Mouse (Mus musculus): ENCODE measurements at regions not wholly inside any gene's neighbourhood (a gene's known extent, or its start where the extent isn't known, plus 50 kb on each side); places are given as distances from the start of the nearest gene placed in this dataset.

DNA sequence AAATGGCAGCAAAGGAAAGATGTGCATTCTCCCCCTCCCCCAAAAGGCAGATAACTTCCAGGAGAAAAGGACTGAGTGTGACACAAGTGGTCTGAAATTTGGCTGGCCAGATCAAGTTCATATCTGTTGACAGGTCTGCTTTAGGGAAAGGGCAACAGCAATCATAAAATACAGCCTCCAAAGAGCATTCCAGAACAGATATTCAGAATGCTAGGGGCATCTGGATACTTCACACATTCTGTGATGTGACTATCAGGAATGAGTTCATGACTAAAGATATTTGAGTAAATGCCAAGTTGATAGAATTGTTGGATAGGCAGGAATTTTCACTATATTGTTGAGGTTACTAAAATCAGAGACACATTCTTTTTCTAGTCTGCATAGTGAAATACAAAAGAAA is 208.2 kb downstream of the Inhba start:
- Histone ChIP-seq H3K27me3 (ENCODE audit: control insufficient read depth, insufficient read depth, low read length) (no peaks in the 10 kb centered on the region), H3K36me3 (replicated peaks; ENCODE audit: control insufficient read depth, insufficient read depth) (no peaks in the 10 kb centered on the region), H3K27ac (no peak overlapping the region), H3K4me3 (replicated peaks; ENCODE audit: low read length) (no peak overlapping the region), H3K9me3 (ENCODE audit: control insufficient read depth, low read length) (no peaks in the 10 kb centered on the region), H3K9ac (no peak overlapping the region), H3K4me1 (replicated peaks; ENCODE audit: control insufficient read depth, insufficient read depth, low read length) (no peaks in the 10 kb centered on the region), H3K4me2 (replicated peaks) (no peak overlapping the region)
- DNase-seq (ENCODE audit: low spot score) (no peak), ATAC-seq (ENCODE audit: low FRiP score) (no peak)

- no peak for DNase-seq (ENCODE audit: low spot score)
- no peaks in the 10 kb centered on the region for H3K36me3 ChIP-seq (replicated peaks; ENCODE audit: control insufficient read depth, insufficient read depth)
- WGBS, result 78% methylated on average over 5 of the region's 5 CpGs
- no peak overlapping the region for H3K4me2 ChIP-seq (replicated peaks)
- H3K27ac ChIP-seq, result no peak overlapping the region
- no peak overlapping the region for H3K9ac ChIP-seq
- H3K27me3 ChIP-seq (ENCODE audit: control insufficient read depth, insufficient read depth, low read length), result no peaks in the 10 kb centered on the region
- no peak overlapping the region for H3K4me3 ChIP-seq (replicated peaks; ENCODE audit: low read length)
- H3K4me1 ChIP-seq (replicated peaks; ENCODE audit: control insufficient read depth, insufficient read depth, low read length), result no peaks in the 10 kb centered on the region
- H3K9me3 ChIP-seq (ENCODE audit: control insufficient read depth, low read length), result no peaks in the 10 kb centered on the region
- ATAC-seq (ENCODE audit: low FRiP score), result no peak
Measured at GRCm38 (mm10) chr13:16222942-16223600, 211.4 kb downstream of the Inhba start.

GRCm38 (mm10) chr13:16261145-16261544 is 249.5 kb downstream of the Inhba start:
- no peaks in the 10 kb centered on the region for H3K36me3 ChIP-seq (replicated peaks; ENCODE audit: control insufficient read depth, insufficient read depth)
- H3K4me3 ChIP-seq (replicated peaks; ENCODE audit: low read length), result no peak overlapping the region
- no peak overlapping the region for H3K27ac ChIP-seq
- no peaks in the 10 kb centered on the region for H3K4me1 ChIP-seq (replicated peaks; ENCODE audit: control insufficient read depth, insufficient read depth, low read length)
- H3K27me3 ChIP-seq (ENCODE audit: control insufficient read depth, insufficient read depth, low read length), result no peaks in the 10 kb centered on the region
- no peak overlapping the region for H3K9ac ChIP-seq
- H3K9me3 ChIP-seq (ENCODE audit: control insufficient read depth, low read length), result no peaks in the 10 kb centered on the region
- ATAC-seq (ENCODE audit: low FRiP score) (no peak), DNase-seq (ENCODE audit: low spot score) (no peak)
- 86% methylated on average over 3 of the region's 3 CpGs for WGBS
- no peak overlapping the region for H3K4me2 ChIP-seq (replicated peaks)

DNA sequence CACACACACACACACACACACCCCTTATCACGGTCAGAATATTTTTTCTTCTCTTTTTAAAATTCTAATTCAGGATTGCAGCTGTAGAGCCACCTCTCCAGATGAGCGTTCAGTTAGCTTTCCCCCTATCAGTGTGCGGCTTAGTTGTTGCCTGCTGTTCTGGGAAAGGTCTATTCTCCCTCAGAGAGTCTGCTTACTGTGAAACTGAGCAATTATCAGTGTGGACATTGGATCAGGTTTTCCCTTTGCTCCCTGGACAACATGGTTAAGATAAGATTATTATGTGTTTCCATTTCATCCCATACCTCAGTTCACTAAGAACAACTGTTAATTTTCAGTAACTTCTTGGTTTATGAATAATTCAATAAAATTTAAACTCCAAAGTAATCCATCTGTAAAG is 268.3 kb downstream of the Inhba start:
- no peak for ATAC-seq (ENCODE audit: low FRiP score)
- H3K9me3 ChIP-seq (ENCODE audit: control insufficient read depth, low read length), result no peaks in the 10 kb centered on the region
- DNase-seq (ENCODE audit: low spot score), result no peak
- H3K36me3 ChIP-seq (replicated peaks; ENCODE audit: control insufficient read depth, insufficient read depth), result no peaks in the 10 kb centered on the region
- H3K4me3 ChIP-seq (replicated peaks; ENCODE audit: low read length), result no peak overlapping the region
- H3K27me3 ChIP-seq (ENCODE audit: control insufficient read depth, insufficient read depth, low read length), result no peaks in the 10 kb centered on the region
- H3K27ac ChIP-seq, result no peak overlapping the region
- 80% methylated on average over 3 of the region's 3 CpGs for WGBS
- H3K9ac ChIP-seq, result no peak overlapping the region
- H3K4me1 ChIP-seq (replicated peaks; ENCODE audit: control insufficient read depth, insufficient read depth, low read length), result no peaks in the 10 kb centered on the region
- no peak overlapping the region for H3K4me2 ChIP-seq (replicated peaks)

- Histone ChIP-seq H3K4me3 (replicated peaks; ENCODE audit: low read length) (no peak overlapping the region), H3K4me1 (replicated peaks; ENCODE audit: control insufficient read depth, insufficient read depth, low read length) (no peaks in the 10 kb centered on the region), H3K27me3 (ENCODE audit: control insufficient read depth, insufficient read depth, low read length) (no peaks in the 10 kb centered on the region), H3K4me2 (replicated peaks) (no peak overlapping the region), H3K9ac (no peak overlapping the region), H3K27ac (no peak overlapping the region), H3K9me3 (ENCODE audit: control insufficient read depth, low read length) (no peaks in the 10 kb centered on the region), H3K36me3 (replicated peaks; ENCODE audit: control insufficient read depth, insufficient read depth) (no peaks in the 10 kb centered on the region)
- DNase-seq (ENCODE audit: low spot score), result no peak
- no peak for ATAC-seq (ENCODE audit: low FRiP score)
- 78% methylated on average over 2 of the region's 2 CpGs for WGBS
Measured at GRCm38 (mm10) chr13:16280742-16281141, 269.1 kb downstream of the Inhba start.

DNA sequence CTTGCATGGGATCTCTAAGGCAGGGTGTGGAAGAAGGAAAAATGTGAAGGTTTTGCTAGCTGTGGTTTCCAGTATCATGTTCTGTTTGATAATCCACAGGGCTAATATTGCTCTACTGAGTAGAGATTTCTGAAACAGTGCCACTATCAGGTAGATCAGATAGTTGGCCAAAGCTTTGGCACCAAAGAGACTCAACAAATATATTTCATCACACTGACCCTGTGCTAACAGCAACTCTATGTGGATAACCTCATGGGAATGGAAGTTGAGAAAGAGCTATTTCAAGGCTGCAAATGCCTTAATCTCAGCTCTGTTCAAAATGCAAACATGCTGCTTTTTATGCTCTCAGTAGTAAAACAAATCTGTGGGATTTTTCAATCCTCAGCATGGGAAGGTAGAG is 270.1 kb downstream of the Inhba start:
- H3K9ac ChIP-seq, result no peak overlapping the region
- no peak overlapping the region for H3K27ac ChIP-seq
- H3K27me3 ChIP-seq (ENCODE audit: control insufficient read depth, insufficient read depth, low read length), result no peaks in the 10 kb centered on the region
- DNase-seq (ENCODE audit: low spot score) (no peak), ATAC-seq (ENCODE audit: low FRiP score) (no peak)
- no peak overlapping the region for H3K4me3 ChIP-seq (replicated peaks; ENCODE audit: low read length)
- H3K36me3 ChIP-seq (replicated peaks; ENCODE audit: control insufficient read depth, insufficient read depth), result no peaks in the 10 kb centered on the region
- H3K4me1 ChIP-seq (replicated peaks; ENCODE audit: control insufficient read depth, insufficient read depth, low read length), result no peaks in the 10 kb centered on the region
- H3K9me3 ChIP-seq (ENCODE audit: control insufficient read depth, low read length), result no peaks in the 10 kb centered on the region
- no peak overlapping the region for H3K4me2 ChIP-seq (replicated peaks)

GRCm38 (mm10) chr13:16282230-16282629 is 270.6 kb downstream of the Inhba start:
- Histone ChIP-seq H3K4me1 (replicated peaks; ENCODE audit: control insufficient read depth, insufficient read depth, low read length) (no peaks in the 10 kb centered on the region), H3K36me3 (replicated peaks; ENCODE audit: control insufficient read depth, insufficient read depth) (no peaks in the 10 kb centered on the region), H3K4me2 (replicated peaks) (no peak overlapping the region), H3K27ac (no peak overlapping the region), H3K9ac (no peak overlapping the region), H3K4me3 (replicated peaks; ENCODE audit: low read length) (no peak overlapping the region), H3K27me3 (ENCODE audit: control insufficient read depth, insufficient read depth, low read length) (no peaks in the 10 kb centered on the region), H3K9me3 (ENCODE audit: control insufficient read depth, low read length) (no peaks in the 10 kb centered on the region)
- no peak for ATAC-seq (ENCODE audit: low FRiP score)
- WGBS, result 34% methylated on average over 2 of the region's 2 CpGs
- DNase-seq (ENCODE audit: low spot score), result no peak

GRCm38 (mm10) chr13:16283336-16283735 is 271.7 kb downstream of the Inhba start:
- H3K27me3 ChIP-seq (ENCODE audit: control insufficient read depth, insufficient read depth, low read length), result no peaks in the 10 kb centered on the region
- no peak for ATAC-seq (ENCODE audit: low FRiP score)
- H3K9ac ChIP-seq, result no peak overlapping the region
- H3K4me2 ChIP-seq (replicated peaks), result no peak overlapping the region
- DNase-seq (ENCODE audit: low spot score), result no peak
- H3K27ac ChIP-seq, result no peak overlapping the region
- 87% methylated on average over 4 of the region's 4 CpGs for WGBS
- no peaks in the 10 kb centered on the region for H3K9me3 ChIP-seq (ENCODE audit: control insufficient read depth, low read length)
- H3K36me3 ChIP-seq (replicated peaks; ENCODE audit: control insufficient read depth, insufficient read depth), result no peaks in the 10 kb centered on the region
- H3K4me3 ChIP-seq (replicated peaks; ENCODE audit: low read length), result no peak overlapping the region
- no peaks in the 10 kb centered on the region for H3K4me1 ChIP-seq (replicated peaks; ENCODE audit: control insufficient read depth, insufficient read depth, low read length)

GRCm38 (mm10) chr13:16289633-16290032 is 278.0 kb downstream of the Inhba start:
- no peak overlapping the region for H3K4me2 ChIP-seq (replicated peaks)
- H3K27ac ChIP-seq, result no peak overlapping the region
- H3K4me3 ChIP-seq (replicated peaks; ENCODE audit: low read length), result no peak overlapping the region
- 67% methylated on average over 2 of the region's 2 CpGs for WGBS
- no peak for ATAC-seq (ENCODE audit: low FRiP score)
- DNase-seq (ENCODE audit: low spot score), result no peak
- H3K9me3 ChIP-seq (ENCODE audit: control insufficient read depth, low read length), result no peaks in the 10 kb centered on the region
- no peak overlapping the region for H3K9ac ChIP-seq
- H3K36me3 ChIP-seq (replicated peaks; ENCODE audit: control insufficient read depth, insufficient read depth), result no peaks in the 10 kb centered on the region
- H3K4me1 ChIP-seq (replicated peaks; ENCODE audit: control insufficient read depth, insufficient read depth, low read length), result no peaks in the 10 kb centered on the region
- no peaks in the 10 kb centered on the region for H3K27me3 ChIP-seq (ENCODE audit: control insufficient read depth, insufficient read depth, low read length)

- Histone ChIP-seq H3K9me3 (ENCODE audit: control insufficient read depth, low read length) (no peaks in the 10 kb centered on the region), H3K4me3 (replicated peaks; ENCODE audit: low read length) (no peak overlapping the region), H3K27ac (no peak overlapping the region), H3K4me2 (replicated peaks) (no peak overlapping the region), H3K36me3 (replicated peaks; ENCODE audit: control insufficient read depth, insufficient read depth) (no peaks in the 10 kb centered on the region), H3K27me3 (ENCODE audit: control insufficient read depth, insufficient read depth, low read length) (no peaks in the 10 kb centered on the region), H3K4me1 (replicated peaks; ENCODE audit: control insufficient read depth, insufficient read depth, low read length) (no peaks in the 10 kb centered on the region), H3K9ac (no peak overlapping the region)
- 80% methylated on average over 2 of the region's 2 CpGs for WGBS
- DNase-seq (ENCODE audit: low spot score) (peak; percentile 51), ATAC-seq (ENCODE audit: low FRiP score) (no peak)
Measured at GRCm38 (mm10) chr13:16290784-16291183, 279.1 kb downstream of the Inhba start.

All from hindbrain, embryonic 14.5 days (tissue).